Mouse (Mus musculus) embryonic fibroblast, embryonic 13.5 days (primary cell): Measurements from ENCODE around the gene Psmd14.

Source experiments
- CTCF ChIP-seq: IDR thresholded peaks from 2 replicates; pipeline ENCODE4 v1.5.1; 2011; ENCODE audit warnings: mild to moderate bottlenecking, control low read depth, low read length, moderate library complexity, borderline replicate concordance; ENCODE audit not compliant: insufficient read depth
- POLR2A ChIP-seq: IDR thresholded peaks from 2 replicates; pipeline ENCODE4 v1.6.1; 2011; ENCODE audit warnings: low read depth, mild to moderate bottlenecking, control low read depth, low read length, moderate library complexity

GRCm38 (mm10) chr2:61663573-61664241 lies 47.8 kb upstream of the Psmd14 start:
- TF ChIP-seq CTCF, result no peak
- no peak for TF ChIP-seq POLR2A
